In the genomic region with DNA sequence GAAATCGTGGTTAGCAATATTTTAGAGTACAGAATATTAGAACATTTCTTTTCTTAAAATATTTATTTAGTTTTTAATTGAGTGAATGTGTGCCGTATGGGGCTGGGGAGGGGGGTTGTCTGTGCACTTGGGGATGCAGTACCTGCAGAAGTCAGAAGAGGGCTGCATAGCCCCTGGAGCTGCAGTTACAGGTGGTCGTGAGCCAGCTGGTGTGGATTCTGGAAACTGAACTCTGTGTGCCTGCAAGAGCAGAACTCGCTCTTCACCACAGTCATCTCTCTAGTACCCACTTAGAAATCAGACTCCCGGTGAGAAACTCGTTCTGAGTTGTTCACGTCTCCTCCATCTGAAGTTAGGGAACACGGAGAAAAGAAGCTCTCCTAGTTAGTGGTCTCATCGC, we compare ENCODE assay signal across 10 mouse cellular contexts. TPM values are rescaled to one million over a fixed set of nuclear protein-coding genes. Genes with fewer than 3 reads are reported as not detected.
DNase-seq lines count a peak whose midpoint lies in the region; ATAC-seq and TF ChIP-seq lines count a peak whose summit lies in the region.
"Had no signal": no experiment of that assay in that cellular context is flagged by ENCODE, and none has a peak within 500 bp of the region (broad histone marks: within the 10 kb centered on the region; RNA-seq: fewer than 3 reads in every experiment).

No protein-coding gene starts in this region.

- peak; percentile 39 for TF ChIP-seq CTCF in heart, postnatal 0 days (IDR thresholded peaks at IDR 0.05; ENCODE audit: low read depth)

- no peak for TF ChIP-seq EP300 in heart, postnatal 0 days (IDR thresholded peaks at IDR 0.05; ENCODE audit: low read depth)

- H3K9ac ChIP-seq in heart, postnatal 0 days (replicated peaks; ENCODE audit: low read depth, low read length): no peak overlapping the region
- no peak overlapping the region for H3K9ac ChIP-seq in midbrain, embryonic 14.5 days (replicated peaks; ENCODE audit: low read length)
- H3K9ac ChIP-seq in midbrain, embryonic 15.5 days: no peak overlapping the region

- peaks cover 7% of the 10 kb centered on the region; the same call in 1 of the 2 replicates for H3K27me3 ChIP-seq in heart, postnatal 0 days (ENCODE audit: control insufficient read depth, insufficient read depth, low read length)
- no peaks in the 10 kb centered on the region for H3K27me3 ChIP-seq in midbrain, embryonic 14.5 days (ENCODE audit: control insufficient read depth, insufficient read depth, low read length)
- H3K27me3 ChIP-seq in midbrain, embryonic 15.5 days (replicated peaks): 0 out of 2 replicates have a peak, but pooled peaks cover 5% of the 10 kb centered on the region

- no peaks in the 10 kb centered on the region for H3K9me3 ChIP-seq in heart, postnatal 0 days (replicated peaks; ENCODE audit: control insufficient read depth, low read length)
- H3K9me3 ChIP-seq in midbrain, embryonic 14.5 days (ENCODE audit: control insufficient read depth, low read length): no peaks in the 10 kb centered on the region
- H3K9me3 ChIP-seq in midbrain, embryonic 15.5 days: no peaks in the 10 kb centered on the region

- no peak overlapping the region for H3K4me3 ChIP-seq in heart, postnatal 0 days (ENCODE audit: low read depth, low read length)
- no peak overlapping the region for H3K4me3 ChIP-seq in midbrain, embryonic 14.5 days (replicated peaks; ENCODE audit: low read depth, low read length)
- H3K4me3 ChIP-seq in midbrain, embryonic 15.5 days: no peak overlapping the region
- H3K4me3 ChIP-seq: erythroblast, embryonic 14.5 days had no signal

- H3K4me2 ChIP-seq in heart, postnatal 0 days (ENCODE audit: low read depth, low read length): no peak overlapping the region
- H3K4me2 ChIP-seq in midbrain, embryonic 14.5 days (ENCODE audit: low read length): no peak overlapping the region
- H3K4me2 ChIP-seq in midbrain, embryonic 15.5 days: no peak overlapping the region

- H3K4me1 ChIP-seq in heart, postnatal 0 days (ENCODE audit: control insufficient read depth, insufficient read depth): no peaks in the 10 kb centered on the region
- 0 out of 2 replicates have a peak, but pooled peaks cover 9% of the 10 kb centered on the region for H3K4me1 ChIP-seq in midbrain, embryonic 14.5 days (ENCODE audit: control insufficient read depth, insufficient read depth, low read length)
- H3K4me1 ChIP-seq in midbrain, embryonic 15.5 days: peaks cover 15% of the 10 kb centered on the region

- no peak for DNase-seq in heart, postnatal 0 days (ENCODE audit: low spot score)
- DNase-seq in heart, adult 18-20 months: no peak
- peak; percentile 60 for DNase-seq in midbrain, embryonic 14.5 days
- DNase-seq in layer of hippocampus, postnatal 14 days (ENCODE audit: low spot score in 2 of 2): peak; percentile 35 to 37
- peak; percentile 60 for DNase-seq in thymus, postnatal 4 days
- DNase-seq in spleen, postnatal 4 days (ENCODE audit: low spot score in 2 of 2): no peak

- no peak for ATAC-seq in heart, postnatal 0 days (ENCODE audit: insufficient read depth, low read depth)
- no peak for ATAC-seq in midbrain, embryonic 14.5 days (ENCODE audit: low FRiP score, low TSS enrichment)
- ATAC-seq in midbrain, embryonic 15.5 days (replicated peaks): no peak
- ATAC-seq in megakaryocyte-erythroid progenitor cell, adult 5-6 weeks (replicated peaks; ENCODE audit: low FRiP score, low TSS enrichment, poor library complexity, severe bottlenecking): no peak

- WGBS in heart, postnatal 0 days: 38% methylated on average over 9 of the region's 9 CpGs
- WGBS in midbrain, embryonic 14.5 days: 40% methylated on average over 9 of the region's 9 CpGs
- WGBS in midbrain, embryonic 15.5 days: 50% methylated on average over 9 of the region's 9 CpGs

- no peaks in the 10 kb centered on the region for H3K36me3 ChIP-seq in heart, postnatal 0 days (replicated peaks; ENCODE audit: control insufficient read depth, insufficient read depth, low read length)
- no peaks in the 10 kb centered on the region for H3K36me3 ChIP-seq in midbrain, embryonic 14.5 days (ENCODE audit: control insufficient read depth, insufficient read depth, low read length)
- no peaks in the 10 kb centered on the region for H3K36me3 ChIP-seq in midbrain, embryonic 15.5 days (replicated peaks)

- H3K27ac ChIP-seq in heart, postnatal 0 days (ENCODE audit: low read depth): no peak overlapping the region
- H3K27ac ChIP-seq in midbrain, embryonic 14.5 days (replicated peaks; ENCODE audit: low read depth, low read length): no peak overlapping the region
- H3K27ac ChIP-seq in midbrain, embryonic 15.5 days: no peak overlapping the region

RNA-seq across cellular contexts. Expression of a gene that starts 2.6 kb away (rescaled TPM):
- total RNA-seq in heart, postnatal 0 days (2014; rRNA removed; ENCODE audit: low replicate concordance): 10.5 and 16.2 TPM in 2 replicates
- 6.9 and 7.2 TPM in 2 replicates for polyA plus RNA-seq in heart, postnatal 0 days (2015; fragmentation: Nextera tagmentation; extraction: Ambion mirVana)
- 1 to 10 TPM; 5.1 to 7.9 TPM for total RNA-seq in heart, adult 18-20 months (2021)
- 21.1 and 22.0 TPM in 2 replicates for polyA plus RNA-seq in midbrain, embryonic 14.5 days (2014; fragmentation: Nextera tagmentation; extraction: Ambion mirVana)
- polyA plus RNA-seq in midbrain, embryonic 15.5 days (2015; fragmentation: Nextera tagmentation; extraction: Ambion mirVana): 27.0 and 27.5 TPM in 2 replicates
- 10 to 100 TPM; 90.3 to 96.4 TPM for total RNA-seq in layer of hippocampus, postnatal 14 days (2021)
- total RNA-seq in megakaryocyte-erythroid progenitor cell, adult 5-6 weeks (2014; fragmentation: Nextera tagmentation): 0.79 and 1.1 TPM in 2 replicates
- 1.5 and 2.0 TPM in 2 replicates for total RNA-seq in megakaryocyte-erythroid progenitor cell, adult 5-6 weeks (2017)
- total RNA-seq: neutrophil, adult 5-6 weeks had no signal

RNA-seq across cellular contexts. Expression of a gene that starts 54.0 kb away (rescaled TPM):
- 8.5 and 13.9 TPM in 2 replicates for total RNA-seq in heart, postnatal 0 days (2014; rRNA removed; ENCODE audit: low replicate concordance)
- polyA plus RNA-seq in heart, postnatal 0 days (2015; fragmentation: Nextera tagmentation; extraction: Ambion mirVana): 6.5 and 7.7 TPM in 2 replicates
- total RNA-seq in heart, adult 18-20 months (2021): 1 to 10 TPM; 5.4 to 7.5 TPM
- 27.5 and 35.1 TPM in 2 replicates for polyA plus RNA-seq in midbrain, embryonic 14.5 days (2014; fragmentation: Nextera tagmentation; extraction: Ambion mirVana)
- 32.3 and 34.1 TPM in 2 replicates for polyA plus RNA-seq in midbrain, embryonic 15.5 days (2015; fragmentation: Nextera tagmentation; extraction: Ambion mirVana)
- total RNA-seq in layer of hippocampus, postnatal 14 days (2021): 10 to 100 TPM; 17.8 to 19.2 TPM
- 34.4 and 45.7 TPM in 2 replicates for total RNA-seq in megakaryocyte-erythroid progenitor cell, adult 5-6 weeks (2014; fragmentation: Nextera tagmentation)
- 57.2 and 67.9 TPM in 2 replicates for total RNA-seq in megakaryocyte-erythroid progenitor cell, adult 5-6 weeks (2017)

RNA-seq across cellular contexts. Expression of a gene that starts 54.0 kb away (rescaled TPM):
- 12.3 and 40.9 TPM in 2 replicates for total RNA-seq in heart, postnatal 0 days (2014; rRNA removed; ENCODE audit: low replicate concordance)
- polyA plus RNA-seq in heart, postnatal 0 days (2015; fragmentation: Nextera tagmentation; extraction: Ambion mirVana): 18.5 and 19.3 TPM in 2 replicates
- 10 to 100 TPM; 39.7 to 43.5 TPM for total RNA-seq in heart, adult 18-20 months (2021)
- polyA plus RNA-seq in midbrain, embryonic 14.5 days (2014; fragmentation: Nextera tagmentation; extraction: Ambion mirVana): 97.6 and 110 TPM in 2 replicates
- polyA plus RNA-seq in midbrain, embryonic 15.5 days (2015; fragmentation: Nextera tagmentation; extraction: Ambion mirVana): 73.8 and 79.0 TPM in 2 replicates
- 10 to 100 TPM; 48.6 to 49.0 TPM for total RNA-seq in layer of hippocampus, postnatal 14 days (2021)
- 37.7 and 42.4 TPM in 2 replicates for total RNA-seq in megakaryocyte-erythroid progenitor cell, adult 5-6 weeks (2014; fragmentation: Nextera tagmentation)
- 21.6 and 25.0 TPM in 2 replicates for total RNA-seq in megakaryocyte-erythroid progenitor cell, adult 5-6 weeks (2017)

Comparison
In these comparisons a context has a peak if more than half of its experiments do, and no peak if none do; other contexts are left out.
1. DNase-seq: peak in midbrain, embryonic 14.5 days (single experiment), layer of hippocampus, postnatal 14 days (2 of 2) and thymus, postnatal 4 days (single experiment); none in heart, postnatal 0 days (single experiment), heart, adult 18-20 months (0 of 2) and spleen, postnatal 4 days (0 of 2).